Mouse (Mus musculus): ENCODE results near the gene Dohh. TPM values are rescaled to one million over a fixed set of nuclear protein-coding genes. Genes with fewer than 3 reads are reported as not detected.
A peak's percentile ranks its signal among the peaks of the same experiment; 100 is the strongest.

Gene Dohh
- polyA plus RNA-seq, 1 experiment: 42.9 TPM

- DNase-seq (ENCODE audit: low spot score): peak; percentile 81
Observed at GRCm38 (mm10) chr10:81356991-81357844, 27.0 kb upstream of the Dohh start, which contains the start of gene Mfsd12. TSS of gene Mfsd12 (plus strand) at chr10:81357491.

- no peak for DNase-seq (ENCODE audit: low spot score)
Observed at GRCm38 (mm10) chr10:81358209-81358608, 26.0 kb upstream of the Dohh start.

GRCm38 (mm10) chr10:81358841-81359240 is 25.4 kb upstream of the Dohh start:
- DNase-seq (ENCODE audit: low spot score): no peak

- no peak for DNase-seq (ENCODE audit: low spot score)
Observed at GRCm38 (mm10) chr10:81360721-81361120, 23.5 kb upstream of the Dohh start.

- no peak for DNase-seq (ENCODE audit: low spot score)
Observed at GRCm38 (mm10) chr10:81362336-81362949, 21.8 kb upstream of the Dohh start.

GRCm38 (mm10) chr10:81363436-81364346 is 20.5 kb upstream of the Dohh start:
- no peak for DNase-seq (ENCODE audit: low spot score)

GRCm38 (mm10) chr10:81364666-81365065 is 19.6 kb upstream of the Dohh start:
- no peak for DNase-seq (ENCODE audit: low spot score)

- DNase-seq (ENCODE audit: low spot score): no peak
Observed at GRCm38 (mm10) chr10:81365073-81365472, 19.2 kb upstream of the Dohh start.

- no peak for DNase-seq (ENCODE audit: low spot score)
Observed at GRCm38 (mm10) chr10:81365672-81366476, 18.4 kb upstream of the Dohh start, which contains the start of gene 4930404N11Rik. TSS of gene 4930404N11Rik (minus strand) at chr10:81365816.

- DNase-seq (ENCODE audit: low spot score): no peak
Observed at GRCm38 (mm10) chr10:81366477-81367206, 17.6 kb upstream of the Dohh start.

- no peak for DNase-seq (ENCODE audit: low spot score)
Observed at GRCm38 (mm10) chr10:81367207-81367495, 17.1 kb upstream of the Dohh start.

- DNase-seq (ENCODE audit: low spot score): no peak
Observed at GRCm38 (mm10) chr10:81375322-81375721, 8.9 kb upstream of the Dohh start.

GRCm38 (mm10) chr10:81376561-81377361 is 7.5 kb upstream of the Dohh start:
- no peak for DNase-seq (ENCODE audit: low spot score)

- DNase-seq (ENCODE audit: low spot score): no peak
Observed at GRCm38 (mm10) chr10:81377362-81377664, 6.9 kb upstream of the Dohh start.

GRCm38 (mm10) chr10:81377793-81378552 is 6.3 kb upstream of the Dohh start, which contains the start of gene Fzr1:
TSS of gene Fzr1 (minus strand) at chr10:81378516.
- no peak for DNase-seq (ENCODE audit: low spot score)

GRCm38 (mm10) chr10:81378553-81379182 is 5.6 kb upstream of the Dohh start:
- peak; percentile 98 for DNase-seq (ENCODE audit: low spot score)

GRCm38 (mm10) chr10:81379183-81379553 is 5.1 kb upstream of the Dohh start:
- DNase-seq (ENCODE audit: low spot score): no peak

GRCm38 (mm10) chr10:81379809-81380378 is 4.3 kb upstream of the Dohh start:
- DNase-seq (ENCODE audit: low spot score): no peak
